Mouse (Mus musculus) CH12.LX (cell line): ENCODE measurements around the gene Zic5. TPM values are rescaled to one million over a fixed set of nuclear protein-coding genes. Genes with fewer than 3 reads are reported as not detected.

Experiments used
- DNase-seq: peaks from one replicate; pipeline ENCODE4 v3.0.0-alpha.2; 2013; ENCODE audit errors: extremely low read depth
- H3K27ac ChIP-seq: 2 replicates; pipeline ENCODE4 v1.5.1; 2012; ENCODE audit warnings: low read depth, mild to moderate bottlenecking, control low read depth, moderate library complexity; ENCODE audit not compliant: insufficient read depth
- H3K27me3 ChIP-seq: replicated peaks from 2 replicates; pipeline ENCODE3; 2012; ENCODE audit warnings: inconsistent platforms
- H3K36me3 ChIP-seq, 2 experiments: replicated peaks in 1 of 2; 2 replicates each; pipeline versions ENCODE3 to v1.6.1; 2012; ENCODE audit warnings: inconsistent platforms in 1 of 2, low read length in 1 of 2, mild to moderate bottlenecking in 1 of 2, mixed read lengths in 1 of 2, moderate library complexity in 1 of 2; ENCODE audit not compliant: control insufficient read depth in 1 of 2, insufficient read depth in 1 of 2
- H3K4me1 ChIP-seq, 2 experiments: 2 replicates each; pipeline ENCODE4 v1.6.1; 2012; ENCODE audit warnings: inconsistent platforms in 1 of 2, moderate library complexity in 1 of 2; ENCODE audit not compliant: insufficient read depth in 2 of 2, control insufficient read depth in 1 of 2
- H3K4me2 ChIP-seq: 2 replicates; pipeline ENCODE4 v1.6.1; 2012; ENCODE audit warnings: low read depth, mild to moderate bottlenecking, control low read depth; ENCODE audit not compliant: poor library complexity, insufficient read depth, severe bottlenecking
- H3K4me3 ChIP-seq, 3 experiments: fragments of 150-350 bp in 1 of 3; sonication (generic) in 1 of 3; replicated peaks in 1 of 3; 2 replicates each; pipeline versions ENCODE3 to v1.5.1; 2011 to 2012; ENCODE audit warnings: low read depth in 2 of 3, low read length in 2 of 3, mild to moderate bottlenecking in 2 of 3, moderate library complexity in 2 of 3, control low read depth in 1 of 3, improper control_type of control experiment in 1 of 3, inconsistent platforms in 1 of 3, mixed read lengths in 1 of 3; ENCODE audit not compliant: poor library complexity in 1 of 3
- H3K79me2 ChIP-seq: replicated peaks from 2 replicates; pipeline ENCODE4 v1.6.1; 2012; ENCODE audit warnings: mild to moderate bottlenecking, moderate library complexity; ENCODE audit not compliant: control insufficient read depth, poor library complexity, insufficient read depth, severe bottlenecking; ENCODE audit errors: extremely low read depth
- H3K9ac ChIP-seq: 2 replicates; pipeline ENCODE4 v1.6.1; 2012; ENCODE audit warnings: low read depth, mild to moderate bottlenecking, control low read depth, moderate library complexity; ENCODE audit not compliant: insufficient read depth
- H3K9me3 ChIP-seq: replicated peaks from 2 replicates; pipeline ENCODE3; 2012; ENCODE audit warnings: low read length, inconsistent platforms, mixed read lengths
- BHLHE40 ChIP-seq: IDR thresholded peaks from 2 replicates; pipeline ENCODE4 v1.6.1; 2011; ENCODE audit warnings: mild to moderate bottlenecking, low read depth, low read length, improper control_type of control experiment
- CHD2 ChIP-seq: IDR thresholded peaks from 2 replicates; pipeline ENCODE4 v1.6.1; 2011; ENCODE audit warnings: low read length, improper control_type of control experiment
- CTCF ChIP-seq, 2 experiments: IDR thresholded peaks in 1 of 2; conservative IDR thresholded peaks in 1 of 2; 2 replicates each; pipeline ENCODE4 v1.5.1; 2011 to 2012; ENCODE audit warnings: low read depth in 2 of 2, low read length in 2 of 2, improper control_type of control experiment in 1 of 2, inconsistent platforms in 1 of 2, mild to moderate bottlenecking in 1 of 2, moderate library complexity in 1 of 2
- ETS1 ChIP-seq: conservative IDR thresholded peaks from 2 replicates; pipeline ENCODE4 v1.6.1; 2012; ENCODE audit warnings: low read depth, mild to moderate bottlenecking, inconsistent platforms, low read length, improper control_type of control experiment, moderate library complexity
- HCFC1 ChIP-seq: IDR thresholded peaks from 2 replicates; pipeline ENCODE4 v1.6.1; 2012; ENCODE audit warnings: low read depth, mild to moderate bottlenecking, inconsistent platforms, low read length, improper control_type of control experiment
- IRF4 ChIP-seq: IDR thresholded peaks from 2 replicates; pipeline ENCODE4 v1.6.1; 2014; ENCODE audit warnings: low read depth, mild to moderate bottlenecking, inconsistent platforms, low read length, improper control_type of control experiment
- MAX ChIP-seq: IDR thresholded peaks from 2 replicates; pipeline ENCODE4 v1.6.1; 2011; ENCODE audit warnings: low read length, improper control_type of control experiment
- MAZ ChIP-seq: IDR thresholded peaks from 2 replicates; pipeline ENCODE4 v1.6.1; 2012; ENCODE audit warnings: low read depth, mild to moderate bottlenecking, inconsistent platforms, low read length, improper control_type of control experiment, moderate library complexity
- MEF2A ChIP-seq: IDR thresholded peaks from 2 replicates; pipeline ENCODE4 v1.6.1; 2014; ENCODE audit warnings: low read depth, mild to moderate bottlenecking, inconsistent platforms, low read length, improper control_type of control experiment, borderline replicate concordance
- MXI1 ChIP-seq: IDR thresholded peaks from 2 replicates; pipeline ENCODE4 v1.6.1; 2011; ENCODE audit warnings: mild to moderate bottlenecking, low read depth, low read length, improper control_type of control experiment
- MYC ChIP-seq: IDR thresholded peaks from 2 replicates; pipeline ENCODE4 v1.6.1; 2011; ENCODE audit warnings: low read depth, mild to moderate bottlenecking, improper control_type of control experiment, low read length
- NRF1 ChIP-seq: IDR thresholded peaks from 2 replicates; pipeline ENCODE4 v1.6.1; 2014; ENCODE audit warnings: low read depth, mild to moderate bottlenecking, inconsistent platforms, low read length, improper control_type of control experiment, moderate library complexity
- PAX5 ChIP-seq: IDR thresholded peaks from 2 replicates; pipeline ENCODE4 v1.6.1; 2012; ENCODE audit warnings: low read length, inconsistent platforms, mixed read lengths
- POLR2A ChIP-seq: IDR thresholded peaks from 2 replicates; pipeline ENCODE4 v1.6.1; 2011; ENCODE audit warnings: low read depth, mild to moderate bottlenecking, improper control_type of control experiment, low read length
- POLR2AphosphoS2 ChIP-seq: IDR thresholded peaks from 2 replicates; pipeline ENCODE4 v1.6.1; 2011; ENCODE audit warnings: low read depth, low read length, improper control_type of control experiment
- RAD21 ChIP-seq: IDR thresholded peaks from 2 replicates; pipeline ENCODE4 v1.6.1; 2011; ENCODE audit warnings: low read depth, mild to moderate bottlenecking, low read length, improper control_type of control experiment, moderate library complexity
- RCOR1 ChIP-seq: conservative IDR thresholded peaks from 2 replicates; pipeline ENCODE4 v1.6.1; 2012; ENCODE audit warnings: low read depth, mild to moderate bottlenecking, inconsistent platforms, low read length, improper control_type of control experiment
- TBP ChIP-seq: conservative IDR thresholded peaks from 2 replicates; pipeline ENCODE4 v1.6.1; 2011; ENCODE audit warnings: low read depth, low read length, improper control_type of control experiment
- UBTF ChIP-seq: IDR thresholded peaks from 2 replicates; pipeline ENCODE4 v1.6.1; 2012; ENCODE audit warnings: low read depth, mild to moderate bottlenecking, inconsistent platforms, low read length, improper control_type of control experiment, moderate library complexity
- USF2 ChIP-seq: conservative IDR thresholded peaks from 2 replicates; pipeline ENCODE4 v1.6.1; 2011; ENCODE audit warnings: low read depth, low read length, improper control_type of control experiment
- ZC3H11A ChIP-seq: IDR thresholded peaks from 2 replicates; pipeline ENCODE4 v1.6.1; 2012; ENCODE audit warnings: low read depth, mild to moderate bottlenecking, inconsistent platforms, low read length, improper control_type of control experiment
- ZKSCAN1 ChIP-seq: IDR thresholded peaks from 2 replicates; pipeline ENCODE4 v1.6.1; 2012; ENCODE audit warnings: low read depth, inconsistent platforms, low read length, improper control_type of control experiment, borderline replicate concordance
- ZMIZ1 ChIP-seq: IDR thresholded peaks from 2 replicates; pipeline ENCODE4 v1.6.1; 2012; ENCODE audit warnings: low read depth, mild to moderate bottlenecking, inconsistent platforms, low read length, improper control_type of control experiment
- ZNF384 ChIP-seq: IDR thresholded peaks from 2 replicates; pipeline ENCODE4 v1.6.1; 2012; ENCODE audit warnings: low read depth, low read length, improper control_type of control experiment, inconsistent platforms
- dilution Hi-C: fragments of 300-500 bp; cut with MboI; formaldehyde crosslinking; loops from 2 replicates; pipeline ENCODE4 v1.14.3; 2020; ENCODE audit warnings: low sequenced_read_pairs; ENCODE audit not compliant: extremely low pct_unique_long_range_greater_than_20kb, extremely low pct_ligation_motif_present
- in situ Hi-C: fragments of 300-500 bp; cut with MboI; formaldehyde crosslinking; loops from 3 replicates; pipeline ENCODE4 v1.14.3; 2019; ENCODE audit warnings: low sequenced_read_pairs, low pct_ligation_motif_present, low pct_unique_long_range_greater_than_20kb, mixed read lengths
- polyA plus RNA-seq: library from polyadenylated mRNA; unstranded; fragments of >175 nt; gene quantifications from 2 replicates; pipeline ENCODE4 v1.2.1, GENCODE M21; 2012; ENCODE audit warnings: low read depth; ENCODE audit not compliant: insufficient read length
- total RNA-seq, 2 experiments: library from RNA; depleted of rRNA; stranded (reverse); fragments of 300-350 nt in 1 of 2; fragments of >200 nt in 1 of 2; gene quantifications; 2 replicates each; pipeline ENCODE4 v1.2.3; 2012 to 2014

Zic5 gene
- total and polyA plus RNA-seq, 3 experiments, result 1.3 to 9.1 (median 1.5) TPM

DNA sequence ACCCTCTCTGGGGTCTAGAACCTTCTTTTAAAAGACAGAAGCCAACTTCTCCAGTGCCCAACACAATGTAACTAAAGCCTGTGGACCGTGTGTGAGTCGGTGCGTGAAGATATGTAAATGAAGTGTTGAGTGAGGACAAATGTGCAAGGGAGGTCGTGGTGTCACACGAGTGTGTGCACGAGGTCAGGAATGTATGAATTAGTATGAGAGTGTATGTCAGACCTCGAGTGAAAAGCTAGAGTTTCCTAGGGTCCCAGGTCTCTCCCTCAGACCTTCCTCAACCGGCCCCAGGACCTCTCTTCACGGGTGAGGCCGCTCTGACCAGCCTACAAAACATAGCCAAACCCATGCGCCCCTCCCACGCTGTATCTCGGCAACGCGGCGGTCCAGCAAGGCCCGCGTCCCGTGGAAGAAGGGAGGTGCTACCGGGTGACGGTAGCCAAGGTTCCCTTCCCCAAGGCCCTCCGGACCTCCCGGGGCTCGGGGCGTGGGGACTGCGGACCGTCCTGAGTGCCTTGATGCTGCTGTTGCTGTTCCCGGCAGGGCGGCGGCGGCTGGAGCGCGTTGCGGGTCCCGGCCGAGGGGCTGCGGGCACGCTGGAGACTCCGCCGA lies 2.3 kb downstream of the Zic5 start:
- Histone ChIP-seq H3K4me3 (peak overlapping the region; percentile 34 to 75 (median 62)), H3K9ac (peak overlapping the region; percentile 23; the same call in 1 of the 2 replicates), H3K9me3 (peaks cover 6% of the 10 kb centered on the region), H3K27ac (peak overlapping the region; percentile 59), H3K79me2 (no peaks in the 10 kb centered on the region; the same call in 1 of the 2 replicates), H3K36me3 (peaks cover 0 to 5% of the 10 kb centered on the region in 2 experiments), H3K27me3 (no peaks in the 10 kb centered on the region), H3K4me1 (peaks cover 0 to 14% of the 10 kb centered on the region in 2 experiments; a peak in 1 of 4 replicates), H3K4me2 (peak overlapping the region; percentile 51)
- in situ Hi-C loops, result no loop called here
- DNase-seq, result no peak
- TF ChIP-seq POLR2AphosphoS2 (no peak), BHLHE40 (peak; percentile 63), PAX5 (no peak), TBP (no peak), MEF2A (no peak), HCFC1 (no peak), ZKSCAN1 (no peak), NRF1 (no peak), MXI1 (peak; percentile 15), MAZ (no peak), ZNF384 (no peak), MAX (no peak), ZC3H11A (no peak), UBTF (0 out of 2 replicates have a peak, but pooled peaks have one; percentile 32), MYC (no peak), RAD21 (no peak), RCOR1 (no peak), IRF4 (no peak), CHD2 (no peak)
- dilution Hi-C loops, result no loop called here

DNA sequence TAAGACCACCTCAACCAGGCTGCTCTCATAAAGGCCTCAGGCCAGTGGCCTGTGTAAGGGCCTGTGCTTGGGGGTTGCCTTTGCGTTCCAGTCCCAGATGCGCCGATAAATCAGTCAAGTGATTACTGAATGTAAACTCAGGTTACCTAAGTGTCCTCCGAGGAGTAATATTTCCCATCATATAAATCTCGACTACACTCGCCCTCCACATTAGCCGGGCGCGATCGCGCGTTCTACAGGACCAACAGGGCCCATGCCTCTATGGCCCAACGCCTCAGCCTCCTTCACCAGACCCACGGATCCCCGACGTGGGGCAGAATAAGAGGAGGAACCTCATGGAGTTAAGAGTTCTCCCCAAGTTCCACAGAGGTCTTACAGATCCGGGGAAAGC lies 2.8 kb downstream of the Zic5 start:
- TF ChIP-seq ETS1 (no peak), USF2 (no peak), HCFC1 (no peak), NRF1 (no peak), PAX5 (no peak), CHD2 (no peak), CTCF (conservative IDR thresholded peaks at IDR 0.05 in 1 of 2, IDR thresholded peaks at IDR 0.05 in 1 of 2; ENCODE audit: low read depth in 2 of 2, low read length in 2 of 2) (no peak), RAD21 (no peak), ZMIZ1 (no peak), POLR2A (no peak), RCOR1 (no peak), TBP (no peak)
- H3K27ac ChIP-seq, result no peak overlapping the region
- H3K4me1 ChIP-seq, result peaks cover 0 to 14% of the 10 kb centered on the region in 2 experiments; a peak in 1 of 4 replicates
- no peaks in the 10 kb centered on the region; the same call in 1 of the 2 replicates for H3K79me2 ChIP-seq
- peak overlapping the region; percentile 23; the same call in 1 of the 2 replicates for H3K9ac ChIP-seq
- peak overlapping the region; percentile 51 for H3K4me2 ChIP-seq
- dilution Hi-C loops (no loop called here), in situ Hi-C loops (no loop called here)
- no peaks in the 10 kb centered on the region for H3K27me3 ChIP-seq
- peaks cover 0 to 5% of the 10 kb centered on the region in 2 experiments for H3K36me3 ChIP-seq
- H3K4me3 ChIP-seq, result peak overlapping the region; percentile 13 to 75 (median 62)
- DNase-seq, result no peak
- H3K9me3 ChIP-seq, result peaks cover 6% of the 10 kb centered on the region
